Mouse (Mus musculus) central nervous system, embryonic 11.5 days (tissue): Measurements from ENCODE around the gene Olfr589. TPM values are rescaled to one million over a fixed set of nuclear protein-coding genes. Genes with fewer than 3 reads are reported as not detected.

Experiments used
- polyA plus RNA-seq: library from polyadenylated mRNA; depleted of rRNA; stranded (reverse); fragments of >200 nt; gene quantifications from 2 replicates; pipeline ENCODE4 v1.2.3, GENCODE M21; 2012; rRNA removed

The Olfr589 gene
- polyA plus RNA-seq: not detected in 2 replicates

DNA sequence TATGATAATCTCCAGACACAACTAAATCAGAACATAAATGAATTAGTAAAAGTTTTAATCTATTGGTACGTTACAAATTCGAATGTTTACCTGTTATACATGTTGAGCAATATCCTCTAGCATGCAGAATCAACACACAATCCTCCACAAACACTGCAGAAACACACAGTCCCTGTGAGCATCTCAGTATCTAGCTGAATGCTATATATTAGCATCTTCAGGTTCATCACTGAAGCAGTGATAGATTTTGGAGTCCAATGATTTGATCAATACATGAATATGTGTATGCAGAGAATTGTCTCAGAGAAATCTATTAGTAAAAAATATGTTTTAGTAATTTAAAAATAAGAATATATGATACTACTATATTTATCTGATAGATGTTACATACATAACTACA lies at the start of gene Olfr589:
Gene Olfr589 (minus strand): TSS at position 101 of the 400 bp plus-strand sequence.

DNA sequence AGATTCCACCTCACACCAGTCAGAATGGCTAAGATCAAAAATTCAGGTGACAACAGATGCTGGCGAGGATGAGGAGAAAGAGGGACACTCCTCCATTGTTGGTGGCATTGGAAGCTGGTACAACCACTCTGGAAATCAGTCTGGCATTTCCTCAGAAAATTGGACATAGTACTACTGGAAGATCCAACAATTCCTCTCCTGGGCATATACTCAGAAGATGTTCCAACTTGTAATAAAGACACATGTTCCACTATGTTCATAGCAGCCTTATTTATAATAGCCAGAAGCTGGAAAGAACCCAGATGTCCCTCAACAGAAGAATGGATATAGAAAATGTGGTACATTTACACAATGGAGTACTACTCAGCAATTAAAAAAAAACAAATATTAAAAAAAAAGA lies 28.3 kb upstream of the Olfr589 start, which contains the start of gene Olfr592:
Gene Olfr592 (plus strand): TSS at position 301 of the 400 bp plus-strand sequence.

DNA sequence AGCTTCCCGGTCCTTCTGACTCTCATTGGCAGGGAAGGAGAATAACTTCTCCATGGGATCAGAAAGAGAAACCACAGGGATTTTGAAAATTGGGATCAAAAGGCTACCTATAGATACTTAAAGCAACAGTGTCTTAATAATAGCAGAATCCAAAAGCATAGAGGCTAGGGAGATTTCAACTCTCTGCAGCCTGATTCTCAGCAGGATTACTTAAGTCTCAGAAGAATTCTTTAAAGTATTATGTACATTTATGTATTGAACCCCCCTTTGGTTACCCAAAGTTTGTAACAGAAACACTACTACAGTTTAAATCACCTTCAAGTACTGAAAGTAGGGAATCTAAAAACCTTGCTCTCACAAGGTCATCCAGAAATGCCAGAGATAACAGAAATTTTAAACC lies 22.1 kb upstream of the Olfr589 start, which contains the start of gene Olfr591:
Gene Olfr591 (minus strand): TSS at position 101 of the 400 bp plus-strand sequence.

DNA sequence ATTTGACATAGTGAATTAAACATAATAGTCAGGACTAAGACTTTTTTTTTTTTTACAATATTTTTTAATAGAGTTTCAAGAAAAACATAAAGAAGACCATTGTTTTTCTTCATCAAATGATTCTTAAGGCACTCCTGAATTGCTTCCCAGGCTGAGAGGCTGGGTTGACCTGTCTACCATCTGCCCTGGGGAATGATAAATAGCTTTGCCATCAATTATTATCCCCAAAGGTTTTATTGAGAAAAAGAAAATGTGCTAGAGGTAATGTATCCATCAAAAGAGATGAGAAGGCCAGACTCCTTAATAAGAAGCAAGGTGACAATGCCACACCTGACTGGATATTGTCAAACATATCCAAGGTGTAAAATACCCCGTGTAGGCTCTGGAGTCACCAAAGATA lies 15.6 kb downstream of the Olfr589 start, which contains the start of gene Olfr588-ps1:
Gene Olfr588-ps1 (plus strand): TSS at position 301 of the 400 bp plus-strand sequence.

DNA sequence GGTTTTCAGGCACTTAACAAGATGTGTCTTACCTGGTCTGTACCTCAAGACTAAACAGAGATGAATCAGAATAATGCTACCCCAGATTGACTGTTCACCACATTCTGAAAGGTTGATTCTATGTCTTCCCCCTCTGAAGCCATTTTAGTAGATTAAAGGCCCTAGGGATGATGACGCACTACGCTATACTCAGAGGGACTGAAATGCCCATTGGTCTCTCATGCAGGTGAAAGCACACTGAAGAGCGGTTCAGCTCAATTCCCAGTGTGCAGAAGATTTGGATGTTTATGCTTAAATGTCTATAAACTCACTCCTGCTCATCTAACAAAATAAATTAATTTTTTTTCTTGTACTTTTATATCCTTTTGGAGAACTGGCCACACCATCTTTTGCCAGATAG lies 30.6 kb downstream of the Olfr589 start, which contains the start of gene Olfr586:
Gene Olfr586 (minus strand): TSS at position 101 of the 400 bp plus-strand sequence.

Other genes starting within 250 kb of the Olfr589 start
- gene Olfr571, start 238.8 kb downstream of the Olfr589 start, polyA plus RNA-seq: 0.05 and 0.11 TPM in 2 replicates
- not detected in 2 replicates for gene Olfr572, start 231.9 kb downstream of the Olfr589 start, polyA plus RNA-seq
- not detected in 2 replicates for gene Olfr573-ps1, start 213.8 kb downstream of the Olfr589 start, polyA plus RNA-seq
- not detected in 2 replicates for gene Olfr574, start 207.9 kb downstream of the Olfr589 start, polyA plus RNA-seq
- gene Olfr575, start 197.6 kb downstream of the Olfr589 start, polyA plus RNA-seq: not detected in 2 replicates
- gene Olfr576, start 193.7 kb downstream of the Olfr589 start, polyA plus RNA-seq: not detected in 2 replicates
- gene Olfr577, start 180.4 kb downstream of the Olfr589 start, polyA plus RNA-seq: not detected in 2 replicates
- gene Olfr578, start 167.0 kb downstream of the Olfr589 start, polyA plus RNA-seq: not detected in 2 replicates
- not detected in 2 replicates for gene Olfr582, start 118.3 kb downstream of the Olfr589 start, polyA plus RNA-seq
- not detected in 2 replicates for gene Olfr583, start 105.1 kb downstream of the Olfr589 start, polyA plus RNA-seq
- gene Olfr584, start 74.5 kb downstream of the Olfr589 start, polyA plus RNA-seq: not detected in 2 replicates
- not detected in 2 replicates for gene Olfr585, start 58.6 kb downstream of the Olfr589 start, polyA plus RNA-seq
- not detected in 2 replicates for gene Olfr586, start 30.7 kb downstream of the Olfr589 start, polyA plus RNA-seq
- gene Olfr588-ps1, start 15.5 kb downstream of the Olfr589 start, polyA plus RNA-seq: not detected in 2 replicates
- gene Olfr591, start 22.0 kb upstream of the Olfr589 start, polyA plus RNA-seq: not detected in 2 replicates
- gene Olfr592, start 28.4 kb upstream of the Olfr589 start, polyA plus RNA-seq: not detected in 2 replicates
- gene Olfr593, start 55.5 kb upstream of the Olfr589 start, polyA plus RNA-seq: not detected in 2 replicates
- not detected in 2 replicates for gene Olfr594, start 60.6 kb upstream of the Olfr589 start, polyA plus RNA-seq
- not detected in 2 replicates for gene Usp17ld, start 96.1 kb upstream of the Olfr589 start, polyA plus RNA-seq
- gene Olfr596, start 149.3 kb upstream of the Olfr589 start, polyA plus RNA-seq: not detected in 2 replicates
- gene Olfr597, start 160.0 kb upstream of the Olfr589 start, polyA plus RNA-seq: not detected in 2 replicates
- gene Olfr598, start 167.2 kb upstream of the Olfr589 start, polyA plus RNA-seq: not detected in 2 replicates
- gene Olfr599, start 179.6 kb upstream of the Olfr589 start, polyA plus RNA-seq: not detected in 2 replicates
- not detected in 2 replicates for gene Olfr600, start 193.3 kb upstream of the Olfr589 start, polyA plus RNA-seq
- gene Olfr601, start 206.3 kb upstream of the Olfr589 start, polyA plus RNA-seq: not detected in 2 replicates
- gene Olfr603, start 229.8 kb upstream of the Olfr589 start, polyA plus RNA-seq: not detected in 2 replicates